Mouse (Mus musculus) lung, postnatal 25 days (tissue): ENCODE data around the gene Acads.
"Not testable (repeated sequence)": the region's sequence is repeated elsewhere in the genome, so short reads cannot be mapped to it uniquely, and the experiment has no call there.

Experiments used
- DNase-seq: peaks from one replicate; pipeline ENCODE4 v3.0.0; 2022; ENCODE audit warnings: low spot score

The Acads gene

DNA sequence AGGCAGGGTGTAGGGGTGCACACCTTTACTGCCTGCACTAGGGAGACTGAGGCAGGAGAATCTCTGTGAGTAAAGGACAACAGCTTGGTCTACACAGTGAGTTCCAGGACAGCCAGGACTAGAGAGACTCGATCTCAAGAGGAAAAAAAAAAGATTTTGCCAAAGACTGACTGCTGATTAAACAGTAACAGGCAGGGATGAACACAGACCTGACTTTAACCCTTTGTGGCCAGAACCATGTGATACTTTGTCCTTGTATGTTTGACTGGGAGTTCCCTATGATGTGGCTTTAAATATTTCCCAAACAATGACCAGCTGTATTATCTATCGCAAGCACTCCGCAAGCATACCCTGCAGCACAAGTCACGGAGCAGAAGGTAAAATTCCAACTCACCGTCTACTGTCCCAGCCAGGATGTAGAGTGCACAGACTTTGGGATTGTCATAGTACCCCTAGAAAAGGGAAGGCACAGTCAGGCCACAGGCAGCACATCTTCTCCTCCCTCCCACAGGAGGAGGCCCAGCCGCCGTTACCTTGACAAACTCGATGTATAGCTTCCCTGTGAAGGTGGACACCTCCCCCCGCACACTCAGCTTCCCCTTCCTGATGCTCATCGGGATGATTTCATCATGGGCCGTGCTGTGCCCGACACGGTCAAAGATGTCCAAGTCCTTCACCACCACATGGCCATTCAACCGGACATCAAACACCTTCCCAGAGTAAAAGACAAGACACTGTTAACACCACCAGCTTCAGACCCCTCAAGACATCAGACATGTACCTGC lies 30.7 kb upstream of the Acads start:
- DNase-seq = no peak

- not testable (repeated sequence) for DNase-seq
These were observed 29.7 kb upstream of the Acads start for GRCm38 (mm10) chr5:115148872-115149271.

GRCm38 (mm10) chr5:115148378-115148777 lies 29.2 kb upstream of the Acads start:
- no peak for DNase-seq

DNA sequence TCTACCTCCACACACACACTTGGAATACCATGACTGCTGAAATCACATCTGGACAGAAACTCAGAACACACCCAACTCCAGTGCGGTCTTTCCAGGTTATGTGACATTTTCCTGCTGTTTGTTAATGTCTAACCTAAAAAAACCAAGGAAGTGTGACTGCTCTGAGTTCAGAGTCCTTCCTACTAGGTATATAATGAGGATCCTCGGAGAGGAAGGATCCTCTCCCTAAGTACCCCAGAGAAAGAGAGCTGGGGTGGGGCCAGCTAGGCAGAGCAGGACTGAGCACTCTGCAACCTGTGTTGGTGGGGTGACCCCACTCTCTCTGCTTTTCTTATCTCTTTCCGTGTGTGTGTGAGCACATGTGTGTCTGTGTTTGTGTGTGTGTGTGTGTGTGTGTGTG lies 28.2 kb upstream of the Acads start:
- no peak for DNase-seq

- DNase-seq = no peak
These were observed 27.6 kb upstream of the Acads start for GRCm38 (mm10) chr5:115146747-115147130.

DNA sequence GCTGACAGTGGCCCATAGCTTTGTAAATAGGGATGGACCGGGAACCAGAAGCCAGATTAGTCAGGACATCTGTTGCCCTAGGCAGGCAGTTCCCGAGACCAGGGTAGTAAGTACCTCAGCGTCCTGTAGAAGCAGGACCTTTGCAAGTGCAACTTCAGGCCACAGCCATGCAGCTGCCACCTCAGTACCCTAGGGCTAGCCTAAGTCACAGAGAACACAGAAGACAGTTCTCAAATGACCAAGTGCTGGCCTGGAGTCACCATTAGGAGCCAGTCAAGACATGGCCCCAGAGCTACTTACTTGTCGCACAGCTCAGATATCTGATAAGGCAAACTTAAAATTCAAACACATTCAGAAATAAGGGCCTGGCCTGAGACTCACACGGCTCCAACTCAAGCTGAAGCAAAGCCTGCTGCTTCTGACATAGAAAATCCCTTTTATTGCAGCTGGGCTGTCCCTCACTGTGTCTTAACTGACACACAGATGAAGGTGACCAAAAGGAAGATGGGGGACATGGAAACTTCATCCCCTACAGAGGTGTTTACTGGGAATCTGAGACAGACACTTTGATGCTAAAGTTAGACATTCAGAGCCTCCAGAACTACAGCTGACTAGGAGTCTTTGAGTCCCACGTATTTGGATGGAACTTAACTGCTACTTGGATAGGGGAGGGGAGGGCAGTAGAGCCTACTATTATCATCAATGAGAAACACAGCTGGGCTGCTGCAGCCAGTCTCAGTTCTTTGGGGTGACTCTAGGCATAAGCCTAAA lies 27.0 kb upstream of the Acads start:
- DNase-seq = no peak

DNA sequence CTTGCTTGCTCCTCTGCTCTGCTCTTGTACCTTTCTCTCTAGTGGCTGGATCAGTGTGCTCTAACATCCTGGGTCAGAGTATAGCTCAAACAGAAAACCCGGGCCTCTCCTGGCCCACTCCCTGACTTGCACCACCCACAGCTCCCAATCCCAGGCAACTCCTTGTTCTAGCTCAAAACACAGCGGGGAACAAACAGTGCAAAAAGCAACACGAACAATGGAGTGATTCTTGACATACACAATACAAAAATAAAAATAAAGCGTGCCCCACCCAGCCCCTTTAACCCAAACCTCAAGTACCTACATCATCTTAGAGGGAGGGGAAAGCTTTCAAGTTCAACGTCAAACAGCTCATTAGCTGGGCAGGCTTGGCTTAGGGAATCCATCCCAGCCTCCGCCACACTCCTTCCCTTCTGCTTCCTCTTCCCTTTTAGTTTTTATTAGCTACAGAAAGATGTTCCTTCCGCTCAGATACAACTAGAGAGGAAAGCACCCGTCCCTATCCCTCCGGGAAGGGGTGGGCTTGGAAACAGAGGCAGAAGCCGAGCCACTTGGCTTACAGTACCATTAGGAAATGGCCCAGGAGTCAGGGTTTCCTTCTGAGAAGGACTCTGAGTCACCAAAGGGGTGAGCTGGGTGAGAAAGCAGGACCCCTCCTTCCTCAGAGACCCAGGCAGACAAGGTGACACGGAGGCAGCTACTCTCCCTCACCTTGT lies 26.3 kb upstream of the Acads start:
- DNase-seq = peak; percentile 29

DNA sequence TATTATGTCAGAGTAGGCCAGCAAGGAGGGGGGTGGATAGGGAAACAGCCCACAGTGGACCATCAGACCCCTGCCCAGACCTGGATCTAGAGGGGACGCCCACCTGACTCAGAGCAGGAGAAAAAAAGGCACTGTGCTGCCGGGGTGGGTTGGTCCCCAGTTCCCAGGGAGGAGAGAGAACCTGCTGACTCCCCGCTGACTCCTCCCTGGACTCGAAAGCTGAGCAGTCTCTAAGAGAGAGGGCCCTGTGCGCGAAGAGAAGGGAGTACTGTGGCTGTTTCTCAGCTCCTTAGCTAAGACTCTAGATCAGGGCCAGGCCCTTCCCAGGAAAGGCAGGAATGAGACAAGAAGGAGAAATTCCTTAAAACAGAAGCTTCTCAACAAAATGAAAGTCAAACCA lies 25.3 kb upstream of the Acads start:
- DNase-seq = no peak

DNA sequence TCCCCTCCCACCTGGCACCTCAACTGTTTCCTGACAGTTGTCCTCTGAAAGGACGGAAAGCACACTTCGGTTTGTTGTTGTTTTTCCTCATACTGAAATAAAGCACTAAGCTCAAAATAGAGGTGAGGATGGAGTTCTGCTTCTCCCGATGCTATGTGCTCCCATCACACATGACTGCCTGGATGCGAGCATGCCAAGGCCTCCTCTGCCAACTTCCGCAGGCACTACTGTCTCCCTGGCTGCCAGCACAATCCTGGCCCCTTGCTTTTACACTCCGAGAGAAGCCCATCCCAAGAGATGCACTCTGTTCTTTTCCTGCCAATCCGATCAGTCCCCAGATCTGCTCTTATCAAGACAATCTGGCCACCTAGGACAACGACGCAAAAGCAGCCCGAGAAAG lies 24.4 kb upstream of the Acads start:
- no peak for DNase-seq

GRCm38 (mm10) chr5:115142166-115142697 lies 23.1 kb upstream of the Acads start:
- no peak for DNase-seq

- DNase-seq = no peak
These were observed 21.6 kb upstream of the Acads start for GRCm38 (mm10) chr5:115140726-115141125.

- no peak for DNase-seq
These were observed 20.0 kb upstream of the Acads start for GRCm38 (mm10) chr5:115139124-115139523.

GRCm38 (mm10) chr5:115134234-115135165 lies 15.4 kb upstream of the Acads start, which contains the start of gene Unc119b:
Gene Unc119b (minus strand): TSS chr5:115134975.
- DNase-seq = peak; percentile 89

DNA sequence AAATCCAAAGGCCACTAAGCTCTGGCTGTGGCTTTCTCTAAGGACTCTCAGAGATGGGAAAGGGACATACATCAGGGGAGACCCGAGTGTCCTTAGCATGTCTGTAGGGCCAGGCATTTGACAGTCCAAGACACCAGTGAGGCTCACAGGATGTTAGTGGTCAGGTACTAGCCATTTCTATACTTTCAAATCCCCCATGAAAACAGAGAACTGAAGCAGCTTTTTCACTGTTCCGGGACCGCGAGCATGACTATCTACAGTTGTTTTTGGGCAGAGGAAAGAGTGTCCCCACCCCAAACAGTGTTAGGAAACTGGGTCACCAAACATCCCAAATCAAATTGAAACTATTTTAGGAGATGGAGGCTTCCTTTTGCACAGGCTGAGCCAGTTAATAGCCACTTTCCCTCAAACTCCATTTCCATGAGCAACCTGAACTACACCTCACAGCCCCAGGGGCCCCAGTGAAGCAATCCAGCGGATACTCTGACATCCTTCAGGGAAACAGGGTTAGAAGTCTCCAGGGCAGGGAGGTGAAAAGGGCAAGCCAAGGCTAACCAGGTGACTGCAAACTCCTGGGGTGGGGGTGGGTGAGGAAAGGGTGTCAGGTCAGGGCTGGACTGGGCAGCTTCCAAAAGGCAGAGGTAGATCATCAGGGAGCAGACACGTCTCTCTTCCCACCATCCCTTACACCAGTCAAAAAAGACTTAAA lies 14.4 kb upstream of the Acads start:
- no peak for DNase-seq

DNA sequence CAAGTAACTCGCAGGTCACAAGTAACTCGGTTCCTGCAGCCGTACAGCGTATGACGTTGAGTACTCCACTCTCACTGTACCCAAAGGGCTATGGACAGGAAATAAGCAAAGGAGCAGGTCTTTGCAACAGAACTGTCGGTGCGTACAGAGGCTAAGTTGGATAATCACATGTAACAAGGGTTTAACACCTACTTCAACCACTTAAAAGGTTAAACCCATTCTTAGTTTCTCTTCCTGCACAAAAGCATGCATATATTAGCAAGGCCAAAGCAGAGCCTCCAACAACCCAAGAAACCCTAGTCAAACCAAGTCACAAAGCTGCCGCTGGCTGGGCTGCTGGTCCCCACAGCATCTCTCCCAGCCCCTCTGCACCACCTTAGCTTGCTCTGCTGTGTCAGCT lies 13.3 kb upstream of the Acads start:
- DNase-seq = no peak

DNA sequence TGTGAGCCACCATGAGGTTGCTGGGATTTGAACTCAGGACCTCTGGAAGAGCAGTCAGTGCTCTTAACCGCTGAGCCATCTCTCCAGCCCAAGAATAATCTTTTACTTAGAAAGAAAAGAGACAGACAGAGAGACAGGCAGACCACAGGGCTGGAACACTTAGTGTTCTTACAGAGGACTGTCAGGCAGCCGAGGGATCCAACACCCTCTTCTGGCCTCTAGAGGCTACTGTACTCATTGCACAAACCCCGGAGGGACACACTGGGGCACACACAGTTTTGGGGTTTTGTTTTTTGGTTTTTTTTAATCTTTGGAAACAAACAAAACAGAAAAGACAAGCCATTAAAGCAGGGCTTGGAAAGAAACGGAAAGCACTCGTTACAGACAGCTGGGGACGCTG lies 10.2 kb upstream of the Acads start:
- no peak for DNase-seq

GRCm38 (mm10) chr5:115127421-115128179 lies 8.5 kb upstream of the Acads start:
- no peak for DNase-seq

DNA sequence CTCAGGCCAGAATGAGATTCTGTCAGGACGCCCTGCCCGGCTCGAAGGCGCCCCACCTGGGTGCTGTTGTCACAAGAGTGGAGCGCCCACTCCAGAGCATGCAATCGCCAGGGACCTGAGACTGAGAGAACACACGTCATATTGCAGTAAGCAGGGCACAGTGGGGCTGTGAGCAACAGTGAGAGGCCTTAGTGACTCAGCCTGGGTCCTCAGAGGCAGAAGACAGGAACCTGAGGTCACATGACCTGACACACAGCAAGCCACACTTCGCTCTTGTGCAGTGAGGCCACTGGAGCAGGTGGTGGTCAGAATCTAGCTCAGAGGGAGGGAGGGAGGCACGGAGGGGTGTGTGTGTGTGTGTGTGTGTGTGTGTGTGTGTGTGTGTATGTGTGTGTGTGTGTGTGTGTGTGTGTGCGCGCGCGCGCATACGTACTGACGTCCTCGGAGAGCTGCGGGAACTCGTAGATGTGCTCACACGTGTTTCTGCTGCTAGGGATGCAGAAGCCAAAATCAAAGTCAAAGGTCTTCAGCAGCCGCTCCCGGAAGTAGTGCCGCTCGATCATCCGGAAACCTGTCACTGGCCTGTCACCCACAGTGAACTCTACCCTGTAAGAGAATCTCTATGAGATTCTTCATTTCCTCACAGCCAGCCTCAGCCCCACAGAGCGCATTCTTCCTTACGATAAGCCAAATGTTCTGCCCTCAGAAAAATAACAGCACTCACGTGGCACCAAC lies 7.6 kb upstream of the Acads start:
- no peak for DNase-seq

DNA sequence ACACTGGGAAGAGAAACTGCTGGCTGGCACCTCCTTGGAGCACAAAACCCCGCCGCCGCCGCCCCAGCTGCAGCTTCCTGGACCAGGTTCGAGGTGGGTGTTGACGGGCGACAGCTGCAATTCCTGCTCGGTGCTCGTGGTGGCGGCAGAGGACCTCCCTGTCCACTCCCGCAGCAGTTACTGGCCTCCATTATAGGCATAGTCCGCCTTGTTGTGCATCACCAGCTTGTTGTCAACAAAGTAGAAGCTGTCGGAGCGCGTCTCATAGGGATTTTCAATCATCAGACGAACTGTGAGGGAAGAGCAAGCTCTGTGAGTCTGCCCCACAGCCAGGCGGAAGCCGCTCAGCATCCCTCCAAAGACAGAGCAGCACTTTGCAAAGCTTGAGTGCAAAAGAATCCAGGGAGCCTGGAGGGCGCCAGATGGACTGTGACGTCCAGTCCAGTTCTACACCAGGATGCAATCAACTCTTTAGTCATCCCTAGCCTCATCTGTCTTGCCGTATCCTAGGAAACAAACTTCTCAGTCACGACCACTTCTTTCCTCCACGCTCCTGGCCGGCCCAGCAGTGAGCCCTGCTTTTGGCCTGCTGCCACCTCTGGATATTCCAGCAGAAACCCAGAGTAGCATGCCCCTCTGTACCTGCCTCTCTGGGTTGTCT lies 6.2 kb upstream of the Acads start:
- peak; percentile 87 for DNase-seq
